Mouse (Mus musculus) olfactory bulb, adult 2 months (tissue): ENCODE measurements around the gene Kmt2a. TPM values are rescaled to one million over a fixed set of nuclear protein-coding genes. Genes with fewer than 3 reads are reported as not detected.
A peak's percentile ranks its signal among the peaks of the same experiment; 100 is the strongest.

Experiments used
- H3K27ac ChIP-seq: fragments of 200-500 bp; 2 replicates; pipeline ENCODE4 v1.5.1; 2012; ENCODE audit warnings: low read depth, low read length; ENCODE audit not compliant: insufficient read depth
- H3K4me1 ChIP-seq: fragments of 200-500 bp; 2 replicates; pipeline ENCODE4 v1.6.1; 2012; ENCODE audit warnings: low read length; ENCODE audit not compliant: control insufficient read depth, insufficient read depth
- H3K4me3 ChIP-seq: fragments of 200-500 bp; 2 replicates; pipeline ENCODE4 v1.5.1; 2012; ENCODE audit warnings: mild to moderate bottlenecking, low read depth, low read length, moderate library complexity; ENCODE audit not compliant: insufficient read depth
- CTCF ChIP-seq: fragments of 200-500 bp; IDR thresholded peaks from 2 replicates; pipeline ENCODE4 v1.5.1; 2012; ENCODE audit warnings: low read depth, mild to moderate bottlenecking, low read length, moderate library complexity; ENCODE audit not compliant: insufficient read depth
- POLR2A ChIP-seq: fragments of 200-500 bp; IDR thresholded peaks from 2 replicates; pipeline ENCODE4 v1.6.1; 2012; ENCODE audit warnings: mild to moderate bottlenecking, low read depth, low read length, moderate library complexity; ENCODE audit not compliant: insufficient read depth
- WGBS: fragments of 180-500 bp; shearing (Covaris S2); methylation state at CpG from one replicate; pipeline ENCODE4 v1.1.7; 2018; 5-methylcytosine and 5-hydroxymethylcytosine counted together
- polyA plus RNA-seq: library from polyadenylated mRNA; stranded (reverse); fragments of >200 nt; gene quantifications from 2 replicates; pipeline ENCODE4 v1.2.4, GENCODE M21; 2012; ENCODE audit warnings: low replicate concordance; ENCODE audit not compliant: missing spikeins, insufficient read depth, insufficient read length

The Kmt2a gene
- polyA plus RNA-seq, 1 experiment: 83.9 TPM

DNA sequence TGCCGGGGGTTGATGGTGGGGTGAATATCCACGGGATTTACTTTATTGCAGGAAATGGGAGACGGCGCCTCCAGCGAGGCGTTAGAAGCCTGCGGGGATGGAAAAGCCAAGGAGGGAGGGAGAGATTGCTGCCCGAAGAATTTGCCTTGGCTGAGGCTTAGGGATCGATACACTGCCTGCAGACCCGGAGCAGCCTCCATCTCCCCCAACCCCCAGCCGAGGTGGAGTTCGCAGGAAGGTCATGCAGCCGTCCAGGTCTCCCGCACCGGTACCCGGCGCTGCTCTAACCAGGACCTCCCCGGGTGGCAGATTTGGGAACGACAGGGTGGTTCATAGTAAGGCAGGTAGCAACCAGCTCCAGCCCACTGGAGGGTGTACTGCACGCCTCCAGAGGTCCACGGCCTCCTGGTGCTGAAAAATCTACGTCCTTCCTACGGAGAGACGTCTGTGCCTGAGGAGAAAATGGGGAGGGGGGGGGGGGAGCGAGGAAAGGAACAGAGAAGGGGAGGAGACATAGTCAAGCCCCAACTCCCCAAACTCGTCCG is 1.4 kb upstream of the Kmt2a start:
- under 1% methylated on average over 26 of the region's 27 CpGs for WGBS
- Histone ChIP-seq H3K4me1 (peaks cover 8% of the 10 kb centered on the region), H3K4me3 (peak overlapping the region; percentile 58), H3K27ac (peak overlapping the region; percentile 93)
- no peak for TF ChIP-seq CTCF
- no peak for TF ChIP-seq POLR2A

GRCm38 (mm10) chr9:44881941-44882435 is 892 bp upstream of the Kmt2a start:
- Histone ChIP-seq H3K4me1 (peaks cover 13% of the 10 kb centered on the region), H3K4me3 (peak overlapping the region; percentile 58), H3K27ac (peak overlapping the region; percentile 93)
- WGBS: under 1% methylated on average over 29 of the region's 29 CpGs
- TF ChIP-seq POLR2A: peak; percentile 13
- TF ChIP-seq CTCF: no peak

GRCm38 (mm10) chr9:44880309-44881081 is 601 bp downstream of the Kmt2a start:
- peak overlapping the region; percentile 94 for H3K4me3 ChIP-seq
- peaks cover 15% of the 10 kb centered on the region for H3K4me1 ChIP-seq
- WGBS: under 1% methylated on average over 44 of the region's 44 CpGs

DNA sequence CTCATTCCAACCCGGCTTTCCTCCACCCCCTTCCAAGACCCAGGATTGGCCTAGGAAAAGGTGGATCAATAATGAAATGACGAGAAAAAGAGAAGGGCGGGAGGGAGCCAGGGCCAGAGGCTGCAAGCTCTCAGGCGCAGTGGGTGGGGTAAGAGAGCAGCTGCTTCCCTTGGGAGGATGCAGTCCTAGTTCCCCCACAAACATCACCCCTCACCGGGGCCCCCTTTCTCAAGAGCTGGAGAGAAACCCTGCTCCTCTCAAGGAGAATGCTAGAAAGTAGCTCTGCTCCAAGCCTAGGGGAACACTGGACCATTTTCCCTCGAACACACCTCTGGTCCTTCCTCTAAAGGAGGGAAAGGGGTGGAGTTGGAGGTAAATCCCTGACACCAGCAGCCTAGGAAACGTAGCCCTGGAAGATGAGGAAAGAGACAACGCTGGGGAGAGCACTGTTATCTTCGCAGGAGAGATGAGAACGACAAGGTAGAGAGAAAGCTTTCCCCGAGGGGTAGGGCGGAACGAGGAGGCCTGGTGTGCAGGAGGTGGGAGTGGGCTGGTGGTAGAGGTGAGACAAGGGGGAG is 1.3 kb downstream of the Kmt2a start:
- peak overlapping the region; percentile 51; the same call in 1 of the 2 replicates for H3K27ac ChIP-seq
- under 1% methylated on average over 13 of the region's 13 CpGs for WGBS
- H3K4me1 ChIP-seq: peaks cover 18% of the 10 kb centered on the region

More at GRCm38 (mm10) chr9:44880309-44881081, 601 bp downstream of the Kmt2a start:
- H3K27ac ChIP-seq: peak overlapping the region; percentile 74
- no peak for TF ChIP-seq POLR2A
- TF ChIP-seq CTCF: no peak

GRCm38 (mm10) chr9:44878776-44879500 is 2.2 kb downstream of the Kmt2a start:
- Histone ChIP-seq H3K4me3 (peak overlapping the region; percentile 94), H3K27ac (peak overlapping the region; percentile 41; the same call in 1 of the 2 replicates), H3K4me1 (peaks cover 18% of the 10 kb centered on the region)
- WGBS: 4% methylated on average over 9 of the region's 9 CpGs
- TF ChIP-seq POLR2A: no peak
- no peak for TF ChIP-seq CTCF

More for the DNA sequence above, 1.3 kb downstream of the Kmt2a start:
- TF ChIP-seq CTCF (no peak), POLR2A (no peak)
- peak overlapping the region; percentile 94 for H3K4me3 ChIP-seq

- TF ChIP-seq POLR2A (no peak), CTCF (no peak)
- peaks cover 18% of the 10 kb centered on the region for H3K4me1 ChIP-seq
- no peak overlapping the region for H3K27ac ChIP-seq
- 60% methylated on average over 7 of the region's 7 CpGs for WGBS
- H3K4me3 ChIP-seq: peak overlapping the region; percentile 4; the same call in 1 of the 2 replicates
Measured at GRCm38 (mm10) chr9:44877686-44878085, 3.4 kb downstream of the Kmt2a start.

DNA sequence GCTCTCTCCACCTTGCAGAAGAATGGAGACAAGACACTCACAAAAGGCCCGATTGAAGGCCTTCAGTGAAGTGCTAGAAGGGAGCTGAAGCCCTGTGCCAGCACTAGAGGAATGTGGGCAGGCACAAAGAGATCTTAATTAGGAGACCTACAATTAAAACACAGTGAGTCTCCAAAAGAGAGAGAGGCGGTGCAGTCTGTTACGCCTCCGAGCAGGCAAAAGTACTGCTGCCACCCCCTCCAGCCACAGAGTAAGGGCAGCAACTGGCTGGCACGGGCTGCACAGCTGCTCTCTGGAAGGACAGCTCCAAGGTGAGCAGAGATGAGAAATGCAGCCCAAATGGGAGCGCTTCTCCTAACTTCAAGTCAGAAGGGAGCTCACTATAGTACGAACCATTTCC is 5.6 kb downstream of the Kmt2a start:
- Histone ChIP-seq H3K27ac (peak overlapping the region; percentile 48; the same call in 1 of the 2 replicates), H3K4me1 (peaks cover 16% of the 10 kb centered on the region), H3K4me3 (no peak overlapping the region)
- TF ChIP-seq POLR2A: no peak
- no peak for TF ChIP-seq CTCF
- 15% methylated on average over 7 of the region's 7 CpGs for WGBS

DNA sequence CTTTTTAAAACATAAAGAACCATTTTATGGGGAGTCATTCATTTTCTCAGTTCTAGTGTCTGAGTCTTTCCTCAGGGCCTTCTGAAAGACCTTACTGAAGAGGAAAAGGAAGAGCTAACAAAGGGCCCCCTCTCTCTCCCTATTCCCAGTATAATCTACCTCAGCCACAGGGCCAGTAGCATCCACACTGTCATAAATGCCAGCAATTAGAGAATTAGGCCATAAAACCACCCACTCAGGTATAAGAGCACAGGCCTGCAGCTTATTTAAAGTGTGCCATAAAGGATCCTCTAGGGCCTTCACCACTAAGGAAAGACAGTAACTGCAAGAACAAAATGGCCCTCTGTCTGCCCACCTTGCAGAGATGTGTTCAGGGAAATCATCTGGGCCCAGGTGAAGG is 6.9 kb downstream of the Kmt2a start:
- TF ChIP-seq POLR2A (no peak), CTCF (no peak)
- peaks cover 16% of the 10 kb centered on the region for H3K4me1 ChIP-seq
- H3K4me3 ChIP-seq: no peak overlapping the region
- no peak overlapping the region for H3K27ac ChIP-seq

DNA sequence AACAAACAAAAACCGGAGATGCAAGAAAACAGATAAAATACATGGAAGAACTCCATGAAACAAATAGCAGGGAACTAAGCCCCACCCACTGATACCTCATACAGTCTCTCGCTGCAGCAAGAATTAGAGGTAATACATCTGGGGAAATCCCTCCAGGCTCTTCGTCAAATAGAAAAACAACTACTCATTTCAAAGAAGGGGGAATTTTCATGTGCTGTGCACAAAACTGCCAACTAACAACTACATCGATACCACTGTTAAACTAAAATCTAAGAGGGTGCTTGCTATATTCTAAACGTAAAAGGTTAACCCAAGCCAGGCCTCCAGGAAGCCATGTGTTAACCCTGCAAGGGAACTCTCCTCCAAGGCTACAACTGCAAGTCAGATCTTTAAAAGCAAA is 7.4 kb downstream of the Kmt2a start:
- H3K27ac ChIP-seq: no peak overlapping the region
- no peak overlapping the region for H3K4me3 ChIP-seq
- TF ChIP-seq CTCF: no peak
- no peak for TF ChIP-seq POLR2A
- H3K4me1 ChIP-seq: peaks cover 16% of the 10 kb centered on the region
- WGBS: 43% methylated on average over 5 of the region's 5 CpGs
